Mouse (Mus musculus) cerebellum, adult 2 months (tissue): ENCODE data around the gene Crybg1.

Experiments
- CTCF ChIP-seq: fragments of 200-500 bp; IDR thresholded peaks from 2 replicates; pipeline ENCODE4 v1.5.1; 2011; ENCODE audit warnings: low read depth, mild to moderate bottlenecking, control low read depth, low read length, moderate library complexity, borderline replicate concordance; ENCODE audit not compliant: insufficient read depth
- POLR2A ChIP-seq: fragments of 200-500 bp; IDR thresholded peaks from 2 replicates; pipeline ENCODE4 v1.6.1; 2011; ENCODE audit warnings: low read length, control low read depth, borderline replicate concordance; ENCODE audit not compliant: insufficient read depth

DNA sequence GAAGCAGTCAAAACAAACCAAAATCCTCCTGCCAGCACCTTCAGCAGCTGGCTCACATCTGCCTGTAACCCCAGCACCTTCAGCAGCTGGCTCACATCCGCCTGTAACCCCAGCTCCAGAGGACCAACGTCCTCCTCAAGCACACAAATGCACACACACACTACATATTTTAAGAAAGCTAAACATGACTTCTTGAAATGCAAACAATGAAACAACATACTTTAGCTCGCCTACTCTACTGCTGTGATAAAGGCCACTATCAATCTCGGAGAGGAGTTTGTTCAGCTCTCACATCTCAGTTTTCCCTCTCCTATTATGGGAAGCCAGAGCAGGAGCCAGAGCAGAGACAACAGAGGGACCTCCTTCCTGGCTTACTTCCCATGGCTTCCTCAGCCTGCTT is 34.0 kb downstream of the Crybg1 start:
- TF ChIP-seq CTCF = no peak
- no peak for TF ChIP-seq POLR2A
